Mouse (Mus musculus) embryo, embryonic 9.5 days (tissue): ENCODE data around the gene Stx2.
"Not testable (repeated sequence)": the region's sequence is repeated elsewhere in the genome, so short reads cannot be mapped to it uniquely, and the experiment has no call there.

Experiments used
- DNase-seq: peaks from one replicate; pipeline ENCODE4 v3.0.0-alpha.2; 2017; ENCODE audit errors: extremely low spot score

Gene Stx2

DNA sequence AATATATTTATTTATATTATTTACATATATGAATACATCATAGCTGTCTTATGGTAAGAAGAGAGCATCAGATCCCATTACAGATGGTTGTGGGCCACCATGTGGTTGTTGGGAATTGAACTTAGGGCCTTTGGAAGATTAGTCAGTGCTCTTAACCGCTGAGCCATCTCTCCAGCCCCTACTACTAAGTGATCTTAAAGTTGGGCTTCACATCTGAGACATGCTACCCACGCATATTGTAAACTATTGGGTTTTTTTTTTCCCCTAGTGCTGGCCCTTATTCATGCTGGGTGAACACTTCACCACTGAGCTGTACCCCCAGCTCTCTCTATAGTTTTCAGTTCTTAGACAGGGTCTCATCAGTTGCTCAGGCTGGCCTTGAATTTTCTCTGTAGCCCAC lies 2.6 kb upstream of the Stx2 start:
- no peak for DNase-seq

DNA sequence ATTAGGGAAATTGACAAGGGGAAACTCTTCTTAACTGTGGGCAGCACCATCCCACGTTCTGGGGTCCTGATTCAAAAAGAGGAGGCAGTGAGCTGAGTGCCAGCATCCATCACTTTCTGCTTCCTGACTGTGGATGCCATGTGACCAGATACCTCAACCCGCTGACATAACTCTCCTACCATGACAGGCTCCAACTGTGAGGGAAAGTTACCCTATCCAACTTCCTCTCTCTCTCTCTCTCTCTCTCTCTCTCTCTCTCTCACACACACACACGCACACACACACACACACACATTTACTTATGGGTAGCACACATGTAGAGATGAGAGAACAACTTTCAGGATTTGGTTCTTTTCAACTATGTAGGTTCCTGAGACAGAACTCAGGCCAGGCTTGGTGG lies 1.2 kb upstream of the Stx2 start:
- DNase-seq = no peak

DNA sequence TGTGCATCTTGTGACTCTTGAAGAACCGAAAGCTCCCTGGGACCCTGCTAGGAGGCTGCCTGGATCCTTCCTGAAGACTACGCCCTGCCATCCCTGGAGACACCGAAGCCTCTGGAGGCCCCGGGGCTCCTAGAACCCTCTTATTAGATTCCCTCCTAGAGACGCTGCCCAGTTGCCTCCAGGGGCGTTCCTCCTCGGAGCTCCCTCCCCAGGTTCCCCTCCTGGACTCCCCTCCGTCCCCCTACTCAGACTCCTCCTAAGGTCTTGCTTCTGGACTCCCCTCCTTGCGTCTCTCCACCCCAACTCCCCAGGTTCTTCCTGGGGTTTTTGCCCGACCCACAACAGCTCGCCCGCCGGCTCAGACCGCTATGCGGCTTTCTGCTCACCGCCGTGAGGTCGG lies 366 bp downstream of the Stx2 start:
- no peak for DNase-seq

DNA sequence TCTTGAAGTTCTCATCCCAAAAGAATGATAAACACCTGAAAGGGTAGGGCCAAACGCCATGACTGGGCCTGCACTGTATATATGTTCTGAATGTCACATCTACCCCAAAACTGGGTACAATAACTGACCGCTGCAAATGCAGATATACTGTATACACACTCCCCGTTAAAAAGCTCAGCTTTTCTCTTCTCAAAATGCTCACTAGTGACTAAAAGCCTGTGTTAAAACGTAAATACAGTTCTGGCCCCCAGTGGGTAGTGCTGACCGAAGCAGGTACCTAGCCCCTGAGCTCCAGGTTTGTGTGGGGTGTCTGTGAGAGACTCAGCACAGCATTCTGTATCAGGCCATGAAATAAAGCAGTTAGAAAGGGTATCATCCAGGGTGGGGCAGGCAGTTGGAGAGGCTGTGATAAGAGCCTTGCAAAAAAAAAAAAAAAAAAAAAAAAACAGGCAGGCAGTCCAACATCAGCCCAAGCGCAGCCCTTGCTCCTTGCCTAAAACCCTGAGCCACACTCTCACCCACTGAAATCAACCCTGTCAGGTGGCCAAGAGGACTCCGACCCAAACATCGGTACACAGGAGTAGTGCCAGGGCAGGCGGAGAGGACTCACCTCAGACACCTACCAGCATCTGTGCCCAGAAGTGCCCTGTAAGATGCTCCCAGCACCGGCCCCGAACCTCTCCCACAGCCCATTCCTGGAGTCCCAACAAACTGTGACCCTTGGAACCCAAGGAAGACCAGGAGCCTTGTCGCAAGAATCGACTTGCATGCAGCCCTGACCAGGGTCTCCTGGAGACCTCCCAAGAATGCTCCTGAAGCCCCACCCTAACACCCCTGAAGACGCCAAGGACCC lies 1.0 kb downstream of the Stx2 start:
- peak; percentile 24 for DNase-seq

DNA sequence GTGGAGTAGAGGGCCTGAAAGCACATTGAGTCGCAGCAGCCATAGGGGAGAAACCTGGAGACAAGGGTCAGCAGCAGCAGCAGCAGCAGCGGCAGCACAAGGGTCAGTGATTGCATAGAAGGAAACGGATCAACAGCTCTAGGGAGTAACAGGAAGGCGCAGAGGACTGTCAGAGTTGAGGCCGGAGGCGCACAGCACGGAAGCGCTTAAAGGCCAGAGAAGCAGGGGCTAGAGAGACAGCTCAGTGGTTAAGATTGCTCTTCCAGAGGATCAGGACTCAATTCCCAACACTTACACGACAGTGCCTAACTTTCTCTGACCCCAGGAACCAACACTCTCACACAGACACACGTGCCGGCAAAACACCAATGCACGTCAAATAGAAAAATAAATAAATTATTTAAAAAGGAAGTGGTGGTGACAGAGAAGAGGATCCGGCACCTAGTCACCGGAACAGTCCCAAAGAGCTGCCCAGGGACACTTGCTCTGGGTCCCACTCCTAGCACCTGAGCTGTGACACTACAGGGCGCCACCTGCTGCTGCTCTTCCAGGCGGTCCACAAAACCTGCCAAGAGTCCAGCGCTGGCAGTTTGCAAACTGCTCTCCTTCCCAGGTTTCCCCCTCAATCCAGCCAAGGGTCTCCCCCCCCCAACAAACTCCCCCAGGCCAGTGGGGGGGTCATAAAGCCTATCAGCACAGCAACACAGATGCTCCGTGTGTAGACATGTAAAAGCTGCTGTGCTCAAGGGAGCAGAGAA lies 2.2 kb downstream of the Stx2 start:
- DNase-seq = no peak

DNA sequence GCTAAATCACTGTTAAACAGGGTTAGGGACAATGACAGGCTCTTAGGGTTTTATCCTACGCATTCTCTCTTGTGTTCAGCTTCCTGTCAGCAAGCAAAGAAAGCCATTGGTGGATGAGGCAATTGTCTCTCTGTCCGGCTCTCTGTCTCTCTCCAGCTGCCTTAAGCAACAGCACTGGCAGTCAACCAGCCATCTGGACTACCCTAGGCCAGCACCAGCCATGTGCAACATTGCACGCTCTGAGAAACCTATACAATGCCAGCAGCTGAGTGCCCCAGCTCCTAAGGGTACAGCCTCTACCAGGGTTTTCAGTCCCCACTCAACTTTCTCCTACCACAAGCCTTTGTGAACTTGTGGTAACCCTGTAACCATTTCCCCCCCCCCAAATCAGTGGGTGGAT lies 3.0 kb downstream of the Stx2 start:
- no peak for DNase-seq

DNA sequence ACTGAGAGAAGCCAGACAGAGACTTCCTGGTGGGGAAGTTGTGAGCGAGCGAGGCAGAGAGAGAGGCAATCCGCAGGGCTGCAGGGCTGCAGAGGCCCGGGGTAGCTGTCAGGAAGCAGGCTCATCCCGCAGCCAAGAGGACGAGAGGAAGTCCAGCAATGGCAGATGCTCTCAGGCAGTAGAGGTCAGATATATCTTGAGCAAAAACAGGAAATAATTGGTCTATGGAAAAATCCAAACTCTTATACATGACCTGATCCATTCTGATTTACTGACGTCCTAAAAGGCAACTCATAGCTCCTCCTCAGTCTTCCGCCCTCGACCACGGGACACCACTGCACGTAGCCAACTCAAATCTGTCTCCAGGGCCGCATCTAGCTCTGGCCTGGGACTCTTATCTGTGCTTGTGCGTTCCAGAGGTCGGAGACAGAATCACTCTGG lies 5.8 kb downstream of the Stx2 start:
- no peak for DNase-seq

DNA sequence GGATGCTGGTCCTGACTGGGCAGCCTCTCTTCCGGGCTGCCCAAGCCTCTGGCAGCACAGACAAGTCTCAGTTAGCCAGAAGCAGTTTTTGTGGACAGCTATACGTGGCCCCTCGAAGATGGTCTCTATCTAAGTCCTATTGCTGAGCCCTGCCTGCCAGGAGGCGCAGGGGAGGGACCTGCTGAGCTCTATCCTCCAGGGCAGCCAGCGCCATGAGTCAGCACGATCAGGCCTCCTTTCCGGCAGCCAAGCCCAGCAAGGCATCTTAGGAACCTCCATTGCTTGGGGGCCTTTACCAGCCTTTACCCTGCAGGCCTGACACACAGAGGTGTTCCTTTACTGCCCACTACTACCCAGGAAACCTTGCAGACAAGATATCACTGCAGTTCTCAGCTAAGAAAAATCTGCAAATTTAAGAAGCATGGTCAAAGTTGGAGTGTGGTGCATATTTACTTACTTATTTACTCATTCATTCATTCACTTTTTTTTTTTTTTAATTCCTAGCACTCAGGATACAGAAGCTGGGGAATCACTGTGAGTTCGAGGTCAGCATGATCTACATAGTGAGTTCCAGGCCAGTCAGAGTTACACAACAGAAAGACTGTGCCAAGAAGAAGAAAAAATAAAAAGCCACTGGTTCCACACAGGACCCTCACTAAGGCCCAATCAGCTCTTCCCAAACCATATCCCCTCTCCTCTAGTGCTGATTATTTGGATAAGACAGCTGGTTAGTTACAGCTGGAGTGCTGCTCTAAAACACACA lies 7.5 kb downstream of the Stx2 start:
- no peak for DNase-seq

DNA sequence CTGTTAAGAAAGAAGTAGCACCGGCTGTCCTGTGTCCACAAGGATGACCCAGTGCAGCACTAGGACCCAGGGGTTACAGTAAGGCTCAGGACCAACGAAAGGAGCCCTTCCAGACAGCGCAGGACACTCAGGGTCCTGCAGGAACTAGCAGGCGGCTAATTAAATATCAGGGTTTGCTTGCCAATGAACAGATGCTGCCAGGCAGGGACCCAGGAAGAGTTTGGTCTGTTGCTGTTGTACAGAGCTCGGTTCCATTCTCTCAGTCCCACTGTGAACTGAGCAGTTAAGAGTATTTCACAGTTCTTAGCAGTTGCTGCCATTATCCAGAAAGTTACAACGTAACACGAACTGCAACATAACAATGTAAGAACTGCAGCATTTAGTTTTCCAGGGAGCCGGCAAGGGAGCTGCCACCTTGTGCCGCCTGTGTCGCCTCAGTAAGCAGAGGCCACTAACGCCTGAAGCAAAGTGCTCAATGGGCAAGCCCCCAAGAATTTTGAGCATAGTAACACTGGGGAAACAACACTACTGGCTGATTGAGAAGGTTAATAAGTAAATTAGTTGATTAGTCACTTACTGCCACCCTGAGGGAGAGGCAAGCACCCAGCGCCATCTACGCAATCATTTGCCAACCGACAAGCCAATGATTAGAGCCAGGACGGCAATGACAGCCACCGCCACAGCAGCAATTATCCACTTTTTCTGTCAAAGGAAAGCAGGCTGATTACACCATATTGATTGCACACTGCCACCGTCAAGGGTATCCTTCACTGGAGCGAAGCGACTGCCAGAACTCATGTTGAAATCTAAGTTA lies 21.0 kb downstream of the Stx2 start:
- no peak for DNase-seq

DNA sequence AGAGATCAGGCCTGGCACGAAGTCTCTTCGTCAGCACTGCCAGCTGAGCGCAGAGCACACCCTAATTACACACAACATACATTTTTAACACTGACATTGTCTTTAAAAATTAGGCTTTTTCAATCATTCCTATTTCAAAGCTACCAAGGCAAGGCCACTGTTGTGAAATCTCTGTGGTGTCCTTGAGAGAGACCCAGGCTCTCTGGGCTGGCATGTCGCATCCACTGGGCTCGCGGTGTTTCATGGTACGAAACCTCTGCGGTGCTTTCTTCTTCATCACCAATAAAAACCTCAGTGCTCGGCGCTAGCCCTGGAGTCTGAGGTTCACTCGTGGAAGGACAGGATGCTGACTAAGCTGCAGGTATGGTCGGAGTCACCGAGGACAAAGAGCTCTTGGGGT lies 22.4 kb downstream of the Stx2 start:
- DNase-seq = no peak

DNA sequence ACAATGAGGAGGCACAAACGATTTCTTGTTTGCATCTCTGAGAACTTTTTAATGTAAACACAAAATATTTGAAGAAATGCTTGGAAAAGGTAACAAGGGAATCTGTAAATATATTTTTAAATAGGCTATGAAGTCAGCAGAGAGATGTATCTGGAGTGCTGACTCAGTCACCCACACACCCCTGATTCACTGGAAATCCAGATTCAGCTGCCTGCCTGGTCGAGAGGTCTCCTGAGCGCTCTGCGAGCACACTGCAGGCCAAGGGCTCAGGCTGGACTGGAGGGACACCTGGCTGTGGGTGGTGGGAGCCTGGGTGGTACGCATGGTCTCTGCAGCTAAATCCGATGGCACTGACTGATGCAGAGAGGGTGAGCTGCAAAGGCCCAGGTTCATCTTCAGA lies 23.8 kb downstream of the Stx2 start:
- DNase-seq = no peak

DNA sequence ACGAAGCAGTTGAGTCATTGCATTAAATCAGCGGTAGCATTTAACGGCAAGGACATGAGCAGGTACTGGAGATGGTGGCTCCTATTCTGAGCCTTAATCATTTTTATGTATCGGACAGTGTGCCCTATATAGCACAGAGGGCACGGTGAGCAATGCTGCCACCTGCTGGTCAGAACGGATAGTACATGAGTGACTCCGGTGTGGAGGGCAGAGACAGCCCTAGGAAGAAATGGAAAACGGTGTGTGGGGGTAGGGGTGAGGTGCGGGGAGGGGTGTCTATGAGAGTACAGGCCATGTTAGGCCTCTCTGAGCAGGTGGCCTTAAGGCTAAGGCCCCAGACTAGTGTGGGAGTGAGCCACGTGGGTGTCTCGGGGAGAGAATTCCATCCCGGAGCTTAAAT lies 26.8 kb downstream of the Stx2 start:
- peak; percentile 70 for DNase-seq

DNA sequence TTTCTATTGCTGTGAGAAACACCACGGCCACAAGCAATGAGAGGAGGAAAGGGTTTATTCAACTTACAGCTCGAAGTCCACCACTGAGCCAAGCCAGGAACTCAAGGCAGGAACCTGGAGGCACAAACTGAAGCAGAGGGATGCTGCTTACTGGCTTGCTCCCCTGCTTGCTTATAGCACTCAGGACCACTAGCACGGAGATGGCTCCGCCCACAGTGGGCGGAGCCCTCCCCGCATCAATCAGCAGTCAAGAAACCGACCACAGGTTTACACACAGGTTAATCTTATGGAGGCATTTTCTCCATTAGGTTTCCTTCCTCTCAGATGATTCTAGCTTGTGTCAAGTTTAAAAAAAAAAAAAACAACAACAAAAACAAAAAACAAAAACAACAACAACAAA lies 27.5 kb downstream of the Stx2 start:
- DNase-seq = no peak

DNA sequence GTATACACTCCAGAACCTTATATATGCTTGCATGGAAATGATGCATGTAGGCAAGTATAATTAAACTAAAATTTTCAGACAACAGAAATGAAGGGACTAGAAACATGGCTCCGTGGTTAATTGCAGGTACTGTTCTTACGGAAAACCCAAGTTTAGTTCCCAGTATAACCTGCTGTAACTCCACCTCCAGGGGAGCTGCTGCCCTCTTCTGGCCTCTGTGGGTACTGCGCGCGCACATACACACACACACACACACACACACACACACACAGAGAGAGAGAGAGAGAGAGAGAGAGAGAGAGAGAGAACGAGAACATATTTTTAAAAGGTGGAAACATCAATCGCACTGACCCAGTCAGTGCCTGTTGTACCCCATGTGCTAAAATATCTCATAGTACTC lies 29.4 kb downstream of the Stx2 start:
- DNase-seq = no peak

DNA sequence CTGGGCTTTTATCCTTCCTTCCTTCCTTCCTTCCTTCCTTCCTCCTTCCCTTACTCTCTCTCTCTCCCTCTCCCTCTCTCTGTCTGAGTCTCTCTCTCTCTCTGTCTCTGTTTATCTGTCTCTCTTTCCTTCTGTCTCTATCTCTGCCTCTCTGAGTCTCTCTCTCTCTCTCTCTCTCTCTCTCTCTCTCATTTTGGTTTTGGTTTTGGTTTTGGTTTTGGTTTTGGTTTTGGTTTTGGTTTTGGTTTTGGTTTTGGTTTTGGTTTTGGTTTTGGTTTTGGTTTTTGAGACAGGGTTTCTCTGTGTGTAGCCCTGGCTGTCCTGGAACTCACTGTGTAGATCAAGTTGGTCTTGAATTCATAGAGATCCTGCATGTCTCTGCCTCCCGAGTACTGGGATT lies 30.9 kb downstream of the Stx2 start:
- not testable (repeated sequence) for DNase-seq

DNA sequence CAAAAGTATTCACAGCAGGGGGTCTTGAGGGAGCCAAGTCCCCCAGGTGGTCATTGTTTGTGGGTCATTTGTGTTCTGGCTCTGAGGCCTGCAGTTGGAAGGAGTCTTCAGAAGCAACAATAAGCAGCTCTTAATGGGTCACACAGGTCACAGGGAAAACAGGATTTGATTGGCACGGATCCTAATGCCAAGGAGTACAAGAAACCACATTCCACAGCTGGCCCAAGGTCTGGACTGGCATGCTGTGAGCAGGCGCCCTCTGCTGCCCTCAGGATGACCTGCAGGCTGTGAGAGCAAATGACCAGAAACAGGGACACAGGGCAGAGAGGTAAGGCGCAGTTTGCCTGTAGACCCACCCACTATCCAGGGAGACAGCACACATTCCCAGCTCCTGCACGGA lies 32.1 kb downstream of the Stx2 start:
- DNase-seq = peak; percentile 65

DNA sequence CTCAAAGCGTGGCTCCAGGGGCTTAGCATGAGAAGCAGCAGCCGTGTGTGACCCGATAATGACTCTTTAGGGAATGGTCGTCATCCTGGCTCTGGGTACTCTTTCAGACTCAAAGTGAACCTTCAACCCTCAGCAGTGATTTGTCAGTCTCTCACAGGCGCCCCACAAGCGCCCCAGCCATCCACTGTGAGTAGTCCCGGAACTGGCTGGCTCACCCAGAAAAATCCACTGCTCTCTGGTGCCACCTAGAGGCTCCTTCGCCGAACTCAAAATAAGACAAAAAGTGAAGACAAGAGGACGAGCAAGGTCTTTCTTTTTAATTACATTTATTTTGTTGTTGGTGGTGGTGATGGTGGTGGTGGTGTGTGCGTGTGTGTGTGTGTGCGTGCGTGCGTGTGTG lies 37.1 kb downstream of the Stx2 start:
- peak; percentile 73 for DNase-seq

DNA sequence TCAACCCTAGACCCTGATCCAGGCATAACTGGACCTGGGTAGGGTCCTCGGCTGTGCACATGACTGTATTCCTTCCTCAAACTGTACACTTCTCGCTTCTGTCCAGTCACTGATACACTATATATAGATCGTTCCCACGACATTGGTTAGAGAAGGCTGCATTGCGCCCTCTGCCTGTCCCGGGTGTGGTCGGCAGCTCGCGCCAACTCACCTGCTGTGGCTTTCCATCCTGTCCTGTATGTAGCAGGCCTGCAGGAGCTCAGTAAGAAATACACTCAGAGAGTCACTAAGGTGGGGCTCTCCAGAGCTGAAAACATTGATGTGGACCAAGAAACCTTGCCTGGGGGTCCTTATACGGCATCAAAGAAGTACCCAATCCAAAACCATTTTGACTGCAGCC lies 37.5 kb downstream of the Stx2 start:
- no peak for DNase-seq

DNA sequence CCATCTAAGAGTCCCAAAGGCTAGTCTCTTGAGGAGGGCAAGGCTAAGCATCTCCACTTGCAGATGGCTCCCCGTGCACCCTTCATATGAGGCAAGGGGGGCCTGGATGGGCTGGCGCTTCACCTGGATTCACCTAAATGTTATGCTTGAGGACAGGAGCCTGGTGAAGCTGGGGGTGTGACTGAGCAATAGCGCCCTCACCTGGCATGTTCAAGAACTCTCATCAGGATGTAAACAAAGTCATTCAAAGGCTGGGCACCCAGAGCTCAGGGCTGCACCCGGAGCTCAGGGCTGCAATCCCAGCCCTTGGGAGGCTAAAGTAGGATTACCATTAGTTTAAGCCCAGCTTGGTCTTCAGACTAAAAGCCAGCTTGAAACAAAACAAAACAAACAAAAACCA lies 44.0 kb downstream of the Stx2 start:
- DNase-seq = no peak

DNA sequence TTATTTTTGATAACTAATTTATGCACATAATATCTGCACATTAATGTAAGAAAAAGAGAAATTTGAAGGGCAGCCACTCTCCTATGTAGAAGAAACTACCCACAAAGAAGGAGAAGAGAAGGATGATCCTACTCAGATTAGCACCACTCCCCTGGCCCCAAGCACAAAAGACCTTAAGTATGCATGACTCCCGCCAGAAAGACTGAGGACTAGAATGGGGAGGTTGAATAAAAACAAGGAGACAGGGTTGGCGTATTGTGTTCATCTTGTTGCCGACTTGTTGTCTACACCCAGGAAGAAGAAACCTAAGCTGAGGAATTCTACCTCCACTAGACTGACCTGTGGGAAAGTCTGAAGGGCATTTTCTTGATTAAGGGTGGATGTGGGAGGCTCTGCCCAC lies 49.5 kb downstream of the Stx2 start:
- no peak for DNase-seq

DNA sequence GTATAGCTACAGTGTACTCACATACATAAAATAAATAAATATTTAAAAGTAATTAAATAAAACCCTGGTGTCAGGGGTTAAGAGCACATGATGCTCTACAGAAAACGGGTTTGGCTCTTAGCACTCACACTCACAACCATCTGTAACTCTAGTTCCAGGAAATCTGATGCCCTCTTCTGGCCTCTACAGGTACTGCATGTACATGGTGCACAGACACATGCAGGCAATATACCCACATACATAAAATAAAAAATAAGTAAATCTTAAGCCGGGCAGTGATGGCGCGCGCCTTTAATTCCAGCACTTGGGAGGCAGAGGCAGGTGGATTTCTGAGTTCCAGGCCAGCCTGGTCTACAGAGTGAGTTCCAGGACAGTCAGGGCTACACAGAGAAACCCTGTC lies 54.0 kb downstream of the Stx2 start:
- DNase-seq = peak; percentile 27
